Mouse (Mus musculus) midbrain, embryonic 15.5 days (tissue): ENCODE results near the gene Fam180a. TPM values are rescaled to one million over a fixed set of nuclear protein-coding genes. Genes with fewer than 3 reads are reported as not detected.
A peak's percentile ranks its signal among the peaks of the same experiment; 100 is the strongest.
"Not testable (repeated sequence)": the region's sequence is repeated elsewhere in the genome, so short reads cannot be mapped to it uniquely, and the experiment has no call there.

Experiments
- ATAC-seq: fragments of 200-750 bp; cut with Nextera tagmentation; replicated peaks from 2 replicates; pipeline ENCODE4 v1.8.0; 2017; ENCODE audit warnings: moderate TSS enrichment
- H3K27ac ChIP-seq: fragments of 300-500 bp; sonication (generic); 2 replicates; pipeline ENCODE4 v1.5.1; 2015; ENCODE audit warnings: mild to moderate bottlenecking, inconsistent platforms
- H3K27me3 ChIP-seq: fragments of 300-500 bp; sonication (generic); replicated peaks from 2 replicates; pipeline ENCODE4 v1.6.1; 2015; ENCODE audit warnings: inconsistent platforms
- H3K36me3 ChIP-seq: fragments of 300-500 bp; sonication (generic); replicated peaks from 2 replicates; pipeline ENCODE4 v1.6.1; 2015; ENCODE audit warnings: inconsistent platforms
- H3K4me1 ChIP-seq: fragments of 300-500 bp; sonication (generic); 2 replicates; pipeline ENCODE4 v1.6.1; 2015; ENCODE audit warnings: inconsistent platforms
- H3K4me2 ChIP-seq: fragments of 300-500 bp; sonication (generic); 2 replicates; pipeline ENCODE4 v1.6.1; 2015; ENCODE audit warnings: inconsistent platforms, mild to moderate bottlenecking, moderate library complexity
- H3K4me3 ChIP-seq: fragments of 300-500 bp; sonication (generic); 2 replicates; pipeline ENCODE4 v1.5.1; 2015; ENCODE audit warnings: mild to moderate bottlenecking, inconsistent platforms
- H3K9ac ChIP-seq: fragments of 300-500 bp; sonication (generic); 2 replicates; pipeline ENCODE4 v1.6.1; 2015; ENCODE audit warnings: mild to moderate bottlenecking, inconsistent platforms
- H3K9me3 ChIP-seq: fragments of 300-500 bp; sonication (generic); 2 replicates; pipeline ENCODE4 v1.6.1; 2016; ENCODE audit warnings: inconsistent platforms
- WGBS: fragments of 180-500 bp; shearing (Covaris S2); methylation state at CpG from one replicate; pipeline ENCODE4 v1.1.7; 2015; ENCODE audit warnings: mixed read lengths; 5-methylcytosine and 5-hydroxymethylcytosine counted together
- polyA plus RNA-seq: library from polyadenylated mRNA; unstranded; fragments of >200 nt; fragmentation: Nextera tagmentation; extraction: Ambion mirVana; gene quantifications from 2 replicates; pipeline ENCODE4 v1.2.1, GENCODE M21; 2015

The Fam180a gene
- 1.7 and 2.5 TPM in 2 replicates for polyA plus RNA-seq

GRCm38 (mm10) chr6:35326111-35326515 is at the start of gene Fam180a:
Fam180a (minus strand) TSS chr6:35326141.
- 80% methylated on average over 9 of the region's 9 CpGs for WGBS
- H3K9ac ChIP-seq: no peak within 1 kb of the TSS
- no peak for ATAC-seq

GRCm38 (mm10) chr6:35374052-35374451 is 48.1 kb upstream of the Fam180a start:
- H3K27ac ChIP-seq: no peak overlapping the region
- WGBS: 90% methylated on average over 10 of the region's 10 CpGs
- no peak for ATAC-seq

More at GRCm38 (mm10) chr6:35326111-35326515, at the start of gene Fam180a:
- H3K36me3 ChIP-seq: no peaks in the 10 kb centered on the region
- no peak within 1 kb of the TSS for H3K4me2 ChIP-seq
- no peaks in the 10 kb centered on the region for H3K4me1 ChIP-seq
- H3K4me3 ChIP-seq: no peak within 1 kb of the TSS
- no peaks in the 10 kb centered on the region for H3K9me3 ChIP-seq
- no peak within 1 kb of the TSS for H3K27ac ChIP-seq
- H3K27me3 ChIP-seq: no peaks in the 10 kb centered on the region

GRCm38 (mm10) chr6:35370356-35370755 is 44.4 kb upstream of the Fam180a start:
- 91% methylated on average over 7 of the region's 7 CpGs for WGBS
- H3K4me2 ChIP-seq: no peak overlapping the region
- H3K36me3 ChIP-seq: no peaks in the 10 kb centered on the region
- no peak overlapping the region for H3K9ac ChIP-seq
- no peak for ATAC-seq
- no peaks in the 10 kb centered on the region for H3K9me3 ChIP-seq
- no peaks in the 10 kb centered on the region for H3K27me3 ChIP-seq
- H3K27ac ChIP-seq: no peak overlapping the region
- H3K4me1 ChIP-seq: no peaks in the 10 kb centered on the region
- no peak overlapping the region for H3K4me3 ChIP-seq

More at GRCm38 (mm10) chr6:35374052-35374451, 48.1 kb upstream of the Fam180a start:
- Histone ChIP-seq H3K36me3 (no peaks in the 10 kb centered on the region), H3K4me1 (no peaks in the 10 kb centered on the region), H3K9ac (no peak overlapping the region), H3K4me3 (no peak overlapping the region), H3K27me3 (no peaks in the 10 kb centered on the region), H3K4me2 (no peak overlapping the region), H3K9me3 (no peaks in the 10 kb centered on the region)

GRCm38 (mm10) chr6:35369578-35370282 is 43.8 kb upstream of the Fam180a start:
- not testable (repeated sequence) for H3K4me1 ChIP-seq, H3K4me3 ChIP-seq, H3K9ac ChIP-seq, H3K27me3 ChIP-seq, H3K36me3 ChIP-seq, H3K4me2 ChIP-seq, H3K27ac ChIP-seq, ATAC-seq, H3K9me3 ChIP-seq
- 92% methylated on average over 18 of the region's 18 CpGs for WGBS

GRCm38 (mm10) chr6:35362596-35362995 is 36.7 kb upstream of the Fam180a start:
- ATAC-seq: no peak
- H3K4me3 ChIP-seq: no peak overlapping the region
- WGBS: 63% methylated on average over 9 of the region's 9 CpGs
- H3K9me3 ChIP-seq: no peaks in the 10 kb centered on the region
- no peaks in the 10 kb centered on the region for H3K27me3 ChIP-seq
- H3K9ac ChIP-seq: no peak overlapping the region
- no peaks in the 10 kb centered on the region for H3K4me1 ChIP-seq
- H3K4me2 ChIP-seq: no peak overlapping the region
- no peak overlapping the region for H3K27ac ChIP-seq
- H3K36me3 ChIP-seq: no peaks in the 10 kb centered on the region

GRCm38 (mm10) chr6:35355320-35355719 is 29.4 kb upstream of the Fam180a start:
- Histone ChIP-seq H3K27me3 (no peaks in the 10 kb centered on the region), H3K4me1 (peaks cover 13% of the 10 kb centered on the region), H3K27ac (peak overlapping the region; percentile 18; the same call in 1 of the 2 replicates), H3K36me3 (no peaks in the 10 kb centered on the region), H3K9ac (no peak overlapping the region), H3K4me3 (no peak overlapping the region), H3K9me3 (no peaks in the 10 kb centered on the region), H3K4me2 (no peak overlapping the region)
- no peak for ATAC-seq
- WGBS: 86% methylated on average over 3 of the region's 3 CpGs

- ATAC-seq: peak; percentile 78
- H3K4me3 ChIP-seq: no peak overlapping the region
- H3K27ac ChIP-seq: 0 out of 2 replicates have a peak overlapping the region, but pooled peaks have one; percentile 18
- H3K27me3 ChIP-seq: no peaks in the 10 kb centered on the region
- peaks cover 13% of the 10 kb centered on the region for H3K4me1 ChIP-seq
- WGBS: 7% methylated on average over 6 of the region's 6 CpGs
- H3K36me3 ChIP-seq: no peaks in the 10 kb centered on the region
- no peak overlapping the region for H3K9ac ChIP-seq
- H3K9me3 ChIP-seq: no peaks in the 10 kb centered on the region
- H3K4me2 ChIP-seq: peak overlapping the region; percentile 34
Measured at GRCm38 (mm10) chr6:35354622-35354998, 28.7 kb upstream of the Fam180a start.

GRCm38 (mm10) chr6:35353846-35354621 is 28.1 kb upstream of the Fam180a start:
- ATAC-seq: 0 out of 2 replicates have a peak, but pooled peaks have one; percentile 46
- Histone ChIP-seq H3K4me2 (peak overlapping the region; percentile 34), H3K36me3 (no peaks in the 10 kb centered on the region), H3K4me3 (no peak overlapping the region), H3K27me3 (no peaks in the 10 kb centered on the region), H3K4me1 (peaks cover 13% of the 10 kb centered on the region), H3K9ac (no peak overlapping the region), H3K27ac (0 out of 2 replicates have a peak overlapping the region, but pooled peaks have one; percentile 2), H3K9me3 (no peaks in the 10 kb centered on the region)
- 7% methylated on average over 18 of the region's 18 CpGs for WGBS

- no peaks in the 10 kb centered on the region for H3K36me3 ChIP-seq
- H3K4me1 ChIP-seq: peaks cover 13% of the 10 kb centered on the region
- 60% methylated on average over 5 of the region's 5 CpGs for WGBS
- no peak overlapping the region for H3K27ac ChIP-seq
- ATAC-seq: no peak
- H3K9ac ChIP-seq: no peak overlapping the region
- H3K27me3 ChIP-seq: no peaks in the 10 kb centered on the region
- no peak overlapping the region for H3K4me2 ChIP-seq
- no peak overlapping the region for H3K4me3 ChIP-seq
- H3K9me3 ChIP-seq: no peaks in the 10 kb centered on the region
Measured at GRCm38 (mm10) chr6:35353416-35353815, 27.5 kb upstream of the Fam180a start.

GRCm38 (mm10) chr6:35352867-35353266 is 26.9 kb upstream of the Fam180a start:
- Histone ChIP-seq H3K4me1 (peaks cover 13% of the 10 kb centered on the region), H3K4me2 (no peak overlapping the region), H3K27ac (no peak overlapping the region), H3K27me3 (no peaks in the 10 kb centered on the region), H3K9ac (no peak overlapping the region), H3K4me3 (no peak overlapping the region), H3K9me3 (no peaks in the 10 kb centered on the region), H3K36me3 (no peaks in the 10 kb centered on the region)
- ATAC-seq: no peak
- WGBS: 86% methylated on average over 8 of the region's 8 CpGs

GRCm38 (mm10) chr6:35351826-35352225 is 25.9 kb upstream of the Fam180a start:
- Histone ChIP-seq H3K9ac (no peak overlapping the region), H3K36me3 (no peaks in the 10 kb centered on the region)
- 95% methylated on average over 3 of the region's 3 CpGs for WGBS

GRCm38 (mm10) chr6:35349784-35350183 is 23.8 kb upstream of the Fam180a start:
- Histone ChIP-seq H3K36me3 (no peaks in the 10 kb centered on the region), H3K4me2 (no peak overlapping the region), H3K4me3 (no peak overlapping the region), H3K27ac (no peak overlapping the region), H3K4me1 (peaks cover 11% of the 10 kb centered on the region), H3K27me3 (no peaks in the 10 kb centered on the region), H3K9ac (no peak overlapping the region), H3K9me3 (no peaks in the 10 kb centered on the region)
- WGBS: 70% methylated on average over 7 of the region's 7 CpGs
- no peak for ATAC-seq

More at GRCm38 (mm10) chr6:35351826-35352225, 25.9 kb upstream of the Fam180a start:
- Histone ChIP-seq H3K4me3 (no peak overlapping the region), H3K27ac (no peak overlapping the region), H3K4me2 (no peak overlapping the region), H3K9me3 (no peaks in the 10 kb centered on the region), H3K4me1 (peaks cover 13% of the 10 kb centered on the region), H3K27me3 (no peaks in the 10 kb centered on the region)
- no peak for ATAC-seq
